Mouse (Mus musculus) forelimb bud, embryonic 11.5 days (tissue): Measurements from ENCODE around the gene Pip4k2a.
"Not testable (repeated sequence)": the region's sequence is repeated elsewhere in the genome, so short reads cannot be mapped to it uniquely, and the experiment has no call there.

Experiments
- DNase-seq: peaks from one replicate; pipeline ENCODE4 v3.0.0-alpha.2; 2012; ENCODE audit warnings: low read depth, low spot score

The Pip4k2a gene

GRCm38 (mm10) chr2:18998054-18998478 lies at the start of gene Pip4k2a, which contains the start of gene 4930426L09Rik:
TSS of gene Pip4k2a (minus strand) at chr2:18998126.
TSS of gene 4930426L09Rik (plus strand) at chr2:18998343.
- peak; percentile 77 for DNase-seq

GRCm38 (mm10) chr2:19037907-19038570 lies 40.1 kb upstream of the Pip4k2a start:
- no peak for DNase-seq

- DNase-seq = no peak
Measured at GRCm38 (mm10) chr2:19037430-19037829, 39.5 kb upstream of the Pip4k2a start.

- no peak for DNase-seq
Measured at GRCm38 (mm10) chr2:19024807-19025206, 26.9 kb upstream of the Pip4k2a start.

GRCm38 (mm10) chr2:19018034-19018433 lies 20.1 kb upstream of the Pip4k2a start:
- DNase-seq = no peak

GRCm38 (mm10) chr2:19016839-19017238 lies 18.9 kb upstream of the Pip4k2a start:
- DNase-seq = no peak

GRCm38 (mm10) chr2:19016348-19016747 lies 18.4 kb upstream of the Pip4k2a start:
- DNase-seq = no peak

GRCm38 (mm10) chr2:19011443-19011842 lies 13.5 kb upstream of the Pip4k2a start:
- DNase-seq = no peak

- not testable (repeated sequence) for DNase-seq
Measured at GRCm38 (mm10) chr2:19010541-19010940, 12.6 kb upstream of the Pip4k2a start.

- no peak for DNase-seq
Measured at GRCm38 (mm10) chr2:19007580-19007979, 9.7 kb upstream of the Pip4k2a start.

- no peak for DNase-seq
Measured at GRCm38 (mm10) chr2:19006124-19006523, 8.2 kb upstream of the Pip4k2a start.

- DNase-seq = no peak
Measured at GRCm38 (mm10) chr2:19004801-19005200, 6.9 kb upstream of the Pip4k2a start.

GRCm38 (mm10) chr2:18999395-18999794 lies 1.5 kb upstream of the Pip4k2a start:
- DNase-seq = no peak

GRCm38 (mm10) chr2:18997387-18997971 lies 447 bp downstream of the Pip4k2a start:
- peak; percentile 40 for DNase-seq

GRCm38 (mm10) chr2:18996451-18997211 lies 1.3 kb downstream of the Pip4k2a start:
- peak; percentile 17 for DNase-seq

- DNase-seq = peak; percentile 13
Measured at GRCm38 (mm10) chr2:18992512-18993510, 5.1 kb downstream of the Pip4k2a start.

- no peak for DNase-seq
Measured at GRCm38 (mm10) chr2:18988885-18989284, 9.0 kb downstream of the Pip4k2a start.

- no peak for DNase-seq
Measured at GRCm38 (mm10) chr2:18985506-18985905, 12.4 kb downstream of the Pip4k2a start.

- DNase-seq = no peak
Measured at GRCm38 (mm10) chr2:18984095-18984847, 13.7 kb downstream of the Pip4k2a start.

GRCm38 (mm10) chr2:18983546-18983945 lies 14.4 kb downstream of the Pip4k2a start:
- DNase-seq = no peak

- no peak for DNase-seq
Measured at GRCm38 (mm10) chr2:18982581-18982980, 15.3 kb downstream of the Pip4k2a start.
